Mouse (Mus musculus): Measurements from ENCODE around the gene Sort1. TPM values are rescaled to one million over a fixed set of nuclear protein-coding genes. Genes with fewer than 3 reads are reported as not detected.

The Sort1 gene
- polyA plus RNA-seq, 1 experiment, result 19.2 TPM

DNA sequence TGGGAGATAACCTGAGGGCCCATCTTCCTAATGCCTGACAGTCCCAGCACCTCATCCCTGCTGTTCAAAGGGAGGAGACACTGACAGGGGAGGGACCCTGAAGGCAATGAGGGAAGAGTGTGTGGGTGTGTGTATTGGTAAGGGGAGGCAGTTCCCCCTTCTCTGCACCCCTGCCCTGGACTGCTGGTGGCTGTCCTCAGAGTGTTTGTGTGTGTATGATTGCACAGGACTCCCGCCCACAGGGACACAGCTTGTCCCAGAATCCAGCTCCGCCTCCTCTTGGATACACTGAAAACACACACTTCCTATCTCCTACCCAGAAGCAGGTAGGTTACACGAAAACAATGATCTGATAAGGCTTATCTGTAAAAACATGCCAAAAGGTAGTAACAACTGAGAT, 71.4 kb downstream of the Sort1 start:
- H3K4me1 ChIP-seq (ENCODE audit: control insufficient read depth, insufficient read depth, low read length), result no peaks in the 10 kb centered on the region
- no peak overlapping the region for H3K4me3 ChIP-seq (ENCODE audit: insufficient read depth, low read length)
- TF ChIP-seq POLR2A (IDR thresholded peaks at IDR 0.05; ENCODE audit: low read depth, low read length), result no peak
- no peak for TF ChIP-seq CTCF (IDR thresholded peaks at IDR 0.05; ENCODE audit: borderline replicate concordance, insufficient read depth, low read length)
- no peak overlapping the region for H3K27ac ChIP-seq (ENCODE audit: insufficient read depth, low read length)

DNA sequence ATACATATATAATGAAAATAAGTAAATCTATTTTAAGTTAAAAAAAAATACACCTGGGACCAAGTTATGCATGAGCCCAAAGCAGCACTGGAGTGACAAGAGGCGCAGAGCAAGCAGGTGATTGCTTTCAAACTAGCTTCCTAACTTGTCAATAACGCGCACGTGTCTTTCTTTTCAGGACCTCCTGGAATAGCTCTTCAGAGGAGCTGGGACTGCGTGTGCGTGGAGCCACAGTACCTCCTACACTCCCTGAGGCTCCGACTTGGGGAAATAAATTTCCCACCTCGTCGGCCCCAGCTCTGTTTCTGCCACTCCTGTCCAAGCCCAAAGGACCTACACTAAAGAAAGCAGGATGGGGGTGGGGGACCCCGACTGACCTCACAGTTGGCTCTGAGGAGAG, 73.2 kb downstream of the Sort1 start:
- TF ChIP-seq POLR2A (IDR thresholded peaks at IDR 0.05; ENCODE audit: low read depth, low read length), result no peak
- no peak for TF ChIP-seq CTCF (IDR thresholded peaks at IDR 0.05; ENCODE audit: borderline replicate concordance, insufficient read depth, low read length)
- no peak overlapping the region for H3K4me3 ChIP-seq (ENCODE audit: insufficient read depth, low read length)
- H3K4me1 ChIP-seq (ENCODE audit: control insufficient read depth, insufficient read depth, low read length), result no peaks in the 10 kb centered on the region
- no peak overlapping the region for H3K27ac ChIP-seq (ENCODE audit: insufficient read depth, low read length)

DNA sequence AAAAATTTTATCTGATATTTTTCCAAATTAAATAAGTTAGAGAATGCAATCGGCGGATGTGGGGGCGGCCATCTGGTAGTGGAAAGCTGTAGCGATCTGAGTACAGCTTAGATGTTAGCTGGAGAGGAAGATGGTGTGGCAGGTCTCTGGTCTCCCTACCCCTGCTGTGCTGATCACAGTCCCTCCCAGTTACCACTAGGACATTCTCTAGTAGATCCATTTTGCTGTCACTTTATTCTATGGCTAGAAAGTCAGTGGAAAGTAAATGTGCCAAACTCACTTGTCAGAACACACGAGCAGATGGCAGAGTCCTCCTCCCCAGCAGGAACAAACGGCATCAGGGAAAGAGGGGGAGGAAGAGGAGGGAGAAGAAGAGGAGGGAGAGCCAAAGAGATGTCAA, 74.6 kb downstream of the Sort1 start:
- TF ChIP-seq POLR2A (IDR thresholded peaks at IDR 0.05; ENCODE audit: low read depth, low read length), result no peak
- no peak for TF ChIP-seq CTCF (IDR thresholded peaks at IDR 0.05; ENCODE audit: borderline replicate concordance, insufficient read depth, low read length)
- Histone ChIP-seq H3K4me1 (ENCODE audit: control insufficient read depth, insufficient read depth, low read length) (no peaks in the 10 kb centered on the region), H3K4me3 (ENCODE audit: insufficient read depth, low read length) (no peak overlapping the region), H3K27ac (ENCODE audit: insufficient read depth, low read length) (no peak overlapping the region)

DNA sequence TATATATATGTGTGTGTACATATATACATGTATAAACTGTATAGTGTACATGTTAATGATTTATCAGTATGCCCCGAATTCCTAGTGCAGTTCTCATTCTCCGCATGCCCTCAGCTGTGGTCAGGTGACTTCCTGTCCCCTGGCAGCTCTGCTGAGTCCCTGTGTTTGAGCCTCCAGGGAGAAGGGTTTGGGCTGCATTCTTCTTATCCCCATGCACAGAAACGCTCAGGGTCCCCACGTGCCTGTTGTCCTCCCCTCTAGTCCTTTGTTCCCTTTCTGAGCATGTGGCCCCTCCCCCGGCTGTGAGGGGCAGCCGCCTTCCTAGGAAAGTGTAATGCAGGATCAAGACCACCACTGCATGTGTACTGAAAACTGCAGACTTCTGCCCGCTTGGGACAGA, 77.0 kb downstream of the Sort1 start:
- no peaks in the 10 kb centered on the region for H3K4me1 ChIP-seq (ENCODE audit: control insufficient read depth, insufficient read depth, low read length)
- no peak overlapping the region for H3K4me3 ChIP-seq (ENCODE audit: insufficient read depth, low read length)
- no peak for TF ChIP-seq CTCF (IDR thresholded peaks at IDR 0.05; ENCODE audit: borderline replicate concordance, insufficient read depth, low read length)
- no peak for TF ChIP-seq POLR2A (IDR thresholded peaks at IDR 0.05; ENCODE audit: low read depth, low read length)
- H3K27ac ChIP-seq (ENCODE audit: insufficient read depth, low read length), result no peak overlapping the region

DNA sequence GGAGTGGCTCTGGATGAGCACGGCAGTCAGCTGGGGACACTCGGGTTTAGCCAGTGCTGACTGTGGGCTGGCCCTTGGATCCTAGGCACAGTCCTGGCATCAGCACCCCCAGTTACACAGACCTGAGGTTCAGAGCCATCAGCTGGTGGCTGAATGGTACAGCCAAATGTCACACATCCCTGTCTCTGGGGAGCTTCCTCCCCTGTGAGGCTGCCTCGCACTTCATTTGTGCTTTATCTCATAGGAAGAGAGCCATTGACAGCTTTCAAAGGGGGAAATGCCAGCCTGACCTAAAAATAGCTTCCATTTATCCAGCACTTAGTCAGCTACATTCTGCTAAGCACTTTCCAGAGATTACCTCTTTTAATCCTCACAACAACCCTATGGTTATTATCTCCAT, 79.7 kb downstream of the Sort1 start:
- H3K27ac ChIP-seq (ENCODE audit: insufficient read depth, low read length), result no peak overlapping the region
- H3K4me3 ChIP-seq (ENCODE audit: insufficient read depth, low read length), result no peak overlapping the region
- no peak for TF ChIP-seq POLR2A (IDR thresholded peaks at IDR 0.05; ENCODE audit: low read depth, low read length)
- TF ChIP-seq CTCF (IDR thresholded peaks at IDR 0.05; ENCODE audit: borderline replicate concordance, insufficient read depth, low read length), result no peak
- H3K4me1 ChIP-seq (ENCODE audit: control insufficient read depth, insufficient read depth, low read length), result no peaks in the 10 kb centered on the region

DNA sequence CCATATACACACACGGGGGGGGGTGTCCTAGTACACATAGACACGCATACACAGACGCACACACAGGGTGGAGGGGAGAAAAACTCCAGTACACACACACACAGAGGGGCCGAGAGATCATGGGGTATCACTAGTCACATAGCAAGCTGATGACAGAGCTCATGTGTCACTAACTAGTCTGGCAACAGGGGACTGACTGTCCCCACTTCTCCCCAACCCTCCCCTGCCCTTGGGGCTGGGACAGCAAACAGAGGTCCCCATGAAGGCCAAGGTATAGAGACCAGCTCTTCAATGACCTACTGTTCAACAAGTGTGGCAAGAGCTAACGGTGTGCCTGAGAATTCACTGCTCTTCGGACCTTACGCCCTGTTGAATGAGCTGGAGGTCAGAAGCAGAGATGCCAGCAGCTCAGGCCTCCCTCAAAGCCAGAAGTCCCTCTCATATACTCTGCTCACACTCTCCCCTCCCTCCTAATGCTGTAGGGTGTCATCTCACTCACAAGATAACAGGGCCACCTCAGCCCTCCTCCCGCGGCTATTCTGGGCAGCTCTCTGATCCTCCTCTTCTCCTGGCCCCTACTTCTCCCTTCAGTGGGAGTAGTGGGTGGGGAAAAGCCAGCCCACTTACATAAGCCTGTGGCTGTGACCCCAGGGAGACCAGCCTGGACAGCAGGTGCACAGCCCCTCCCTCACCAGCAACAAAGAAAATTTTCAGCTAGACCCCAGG, 80.6 kb downstream of the Sort1 start, which contains the start of gene Mybphl:
Mybphl (plus strand) TSS at position 642 of the 726 bp plus-strand sequence.
- Histone ChIP-seq H3K27ac (ENCODE audit: insufficient read depth, low read length) (no peak within 1 kb of the TSS), H3K4me3 (ENCODE audit: insufficient read depth, low read length) (no peak within 1 kb of the TSS), H3K4me1 (ENCODE audit: control insufficient read depth, insufficient read depth, low read length) (no peaks in the 10 kb centered on the region)
- no peak for TF ChIP-seq POLR2A (IDR thresholded peaks at IDR 0.05; ENCODE audit: low read depth, low read length)
- TF ChIP-seq CTCF (IDR thresholded peaks at IDR 0.05; ENCODE audit: borderline replicate concordance, insufficient read depth, low read length), result no peak

DNA sequence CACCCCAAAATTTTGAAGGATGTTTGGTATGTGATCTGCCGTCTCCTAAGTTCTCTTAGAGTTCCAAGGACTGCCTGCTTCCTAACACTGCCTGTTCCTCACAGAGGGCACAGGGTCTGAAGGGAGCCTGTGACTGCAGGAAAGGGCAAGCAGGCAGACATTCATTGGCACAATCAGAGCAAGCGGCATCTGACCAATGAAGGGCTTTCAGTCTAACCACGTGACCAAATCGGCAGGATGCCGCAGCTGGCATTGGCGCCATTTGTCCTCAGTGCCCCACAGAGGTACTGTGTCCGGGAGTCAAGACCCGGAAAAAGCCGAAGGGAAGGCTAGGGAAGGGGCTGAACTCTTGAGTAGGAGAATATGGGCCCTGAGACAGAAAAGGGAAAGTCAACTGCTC, 83.3 kb downstream of the Sort1 start:
- no peak overlapping the region for H3K4me3 ChIP-seq (ENCODE audit: insufficient read depth, low read length)
- peaks cover 2% of the 10 kb centered on the region; the same call in 1 of the 2 replicates for H3K4me1 ChIP-seq (ENCODE audit: control insufficient read depth, insufficient read depth, low read length)
- no peak overlapping the region for H3K27ac ChIP-seq (ENCODE audit: insufficient read depth, low read length)
- TF ChIP-seq POLR2A (IDR thresholded peaks at IDR 0.05; ENCODE audit: low read depth, low read length) (no peak), CTCF (IDR thresholded peaks at IDR 0.05; ENCODE audit: borderline replicate concordance, insufficient read depth, low read length) (no peak)

DNA sequence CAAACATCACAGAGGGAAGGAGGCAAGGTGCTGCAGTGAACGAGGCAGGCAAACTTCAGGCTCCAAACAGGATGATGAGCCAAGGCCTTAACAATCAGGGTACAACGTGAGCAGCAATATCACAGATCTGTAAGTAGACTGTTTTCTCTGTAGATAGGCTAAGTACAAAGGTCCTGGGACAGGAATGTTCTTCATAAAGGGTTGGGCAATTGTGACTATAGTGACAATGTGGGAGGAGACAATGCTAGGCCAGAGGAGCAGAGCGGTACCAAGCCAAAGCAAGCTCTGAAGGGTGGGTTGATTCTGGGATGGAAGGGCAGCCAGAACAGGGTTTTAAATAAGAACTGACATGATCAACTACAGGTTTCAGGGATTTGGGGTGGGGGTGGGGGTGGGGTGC, 83.9 kb downstream of the Sort1 start:
- H3K4me1 ChIP-seq (ENCODE audit: control insufficient read depth, insufficient read depth, low read length), result peaks cover 7% of the 10 kb centered on the region
- no peak overlapping the region for H3K4me3 ChIP-seq (ENCODE audit: insufficient read depth, low read length)
- no peak overlapping the region for H3K27ac ChIP-seq (ENCODE audit: insufficient read depth, low read length)
- TF ChIP-seq POLR2A (IDR thresholded peaks at IDR 0.05; ENCODE audit: low read depth, low read length) (no peak), CTCF (IDR thresholded peaks at IDR 0.05; ENCODE audit: borderline replicate concordance, insufficient read depth, low read length) (no peak)

DNA sequence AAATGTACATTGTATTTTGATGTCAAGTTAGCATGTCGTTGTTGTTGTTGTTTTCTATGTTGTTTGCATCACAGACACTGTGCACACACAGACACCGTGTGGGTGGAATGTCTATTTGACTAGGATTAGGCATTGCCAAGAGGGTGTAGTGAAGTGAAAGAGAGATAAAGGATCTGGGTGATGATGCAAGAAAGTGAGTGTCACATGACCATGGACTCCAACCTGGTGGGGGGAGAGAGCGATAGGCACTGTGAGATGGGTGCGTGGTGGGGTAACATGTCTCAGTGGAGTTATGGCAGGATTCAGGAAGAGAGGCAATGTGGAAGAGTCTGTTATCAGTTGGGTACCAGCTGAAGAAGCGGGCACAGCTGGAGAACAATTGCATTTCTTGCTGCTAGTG, 84.8 kb downstream of the Sort1 start:
- Histone ChIP-seq H3K27ac (ENCODE audit: insufficient read depth, low read length) (no peak overlapping the region), H3K4me3 (ENCODE audit: insufficient read depth, low read length) (no peak overlapping the region), H3K4me1 (ENCODE audit: control insufficient read depth, insufficient read depth, low read length) (peaks cover 9% of the 10 kb centered on the region)
- TF ChIP-seq CTCF (IDR thresholded peaks at IDR 0.05; ENCODE audit: borderline replicate concordance, insufficient read depth, low read length) (no peak), POLR2A (IDR thresholded peaks at IDR 0.05; ENCODE audit: low read depth, low read length) (no peak)

DNA sequence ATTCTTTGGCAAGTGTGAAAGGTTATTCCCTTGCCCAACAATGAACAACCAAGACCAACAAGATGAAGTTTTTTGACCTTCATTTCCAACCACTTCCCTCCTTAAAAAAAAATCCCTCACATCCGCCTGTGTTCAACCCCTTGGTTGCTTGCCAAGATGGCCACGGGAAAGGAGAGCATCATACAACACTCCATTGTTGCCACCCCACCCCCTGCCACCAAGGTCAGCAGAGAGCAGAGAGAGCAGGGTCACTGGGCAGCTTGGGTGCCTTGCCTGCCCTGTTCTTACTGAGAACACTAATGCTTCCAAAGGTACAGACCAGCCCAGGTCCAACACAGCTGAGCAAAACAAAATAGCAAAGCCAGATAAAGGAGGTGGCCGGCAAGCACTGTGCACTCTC, 88.4 kb downstream of the Sort1 start:
- TF ChIP-seq CTCF (IDR thresholded peaks at IDR 0.05; ENCODE audit: borderline replicate concordance, insufficient read depth, low read length), result no peak
- TF ChIP-seq POLR2A (IDR thresholded peaks at IDR 0.05; ENCODE audit: low read depth, low read length), result no peak
- Histone ChIP-seq H3K4me1 (ENCODE audit: control insufficient read depth, insufficient read depth, low read length) (peaks cover 9% of the 10 kb centered on the region), H3K4me3 (ENCODE audit: insufficient read depth, low read length) (no peak overlapping the region), H3K27ac (ENCODE audit: insufficient read depth, low read length) (no peak overlapping the region)

Data from embryonic fibroblast, embryonic 13.5 days (primary cell).